Mouse (Mus musculus): ENCODE results near the gene Adamts15. TPM values are rescaled to one million over a fixed set of nuclear protein-coding genes. Genes with fewer than 3 reads are reported as not detected.

Gene Adamts15
- 1 to 10 TPM; 8.6 to 9.6 TPM for total RNA-seq (2021)

DNA sequence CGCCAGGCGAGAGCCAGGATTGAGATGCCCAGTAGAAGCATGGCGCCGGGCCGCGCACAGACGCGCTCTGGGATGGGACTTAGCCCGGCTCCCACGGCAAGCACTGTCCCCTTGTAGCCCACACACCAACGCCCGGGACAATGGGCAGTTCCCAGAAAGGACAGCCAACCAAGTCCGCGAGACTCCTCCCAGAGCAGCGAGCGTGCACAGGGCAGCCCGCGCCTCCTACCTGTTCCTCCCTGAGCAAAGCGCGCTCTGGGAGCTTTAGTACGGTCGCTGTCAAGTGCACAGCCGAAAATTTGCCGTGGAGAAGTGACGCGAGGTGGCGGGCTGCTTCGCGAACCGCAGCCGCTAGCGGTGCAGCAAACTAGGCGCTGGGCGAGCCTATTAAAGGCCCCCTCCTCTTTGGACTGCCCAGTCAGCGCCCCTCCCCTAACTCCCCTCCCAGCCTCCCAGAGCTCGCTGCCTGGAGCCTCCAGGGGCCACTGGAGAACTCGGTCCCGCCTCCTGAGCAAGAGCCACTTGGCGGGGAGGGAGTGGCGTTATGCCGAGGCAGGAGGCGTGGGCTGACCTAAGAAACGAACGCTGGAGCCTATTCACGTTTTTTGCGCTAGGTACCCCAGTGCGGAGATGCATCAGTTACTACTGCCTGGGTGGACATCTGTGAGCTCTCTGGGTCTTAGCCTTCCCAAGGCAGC, at the start of gene Adamts15:
Adamts15 (minus strand) TSS at position 256 of the 698 bp plus-strand sequence.
- DNase-seq, result peak; percentile 56
- intact Hi-C loops (cut with DNase I), result no loop called here

DNA sequence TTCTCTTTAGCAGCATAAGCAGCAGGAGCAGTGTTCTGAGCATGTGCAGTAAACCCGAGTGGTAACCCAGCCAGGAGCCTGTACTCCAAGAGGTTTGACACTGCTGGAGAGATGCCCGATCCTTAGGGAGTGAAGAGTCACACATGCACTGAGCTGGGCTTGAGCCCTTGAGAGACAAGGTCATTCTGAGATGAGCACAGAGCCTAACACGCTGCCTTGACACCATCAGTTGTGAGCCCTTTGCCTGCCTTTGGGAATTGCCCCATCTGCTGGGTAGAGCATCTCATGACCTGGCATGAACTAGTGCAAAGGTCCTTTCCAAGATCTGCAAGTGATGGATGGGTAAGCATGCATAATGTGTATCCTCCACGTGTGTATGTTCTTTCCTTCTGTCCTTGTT, 49.7 kb upstream of the Adamts15 start:
- intact Hi-C loops (cut with DNase I), result no loop called here
- DNase-seq, result no peak

DNA sequence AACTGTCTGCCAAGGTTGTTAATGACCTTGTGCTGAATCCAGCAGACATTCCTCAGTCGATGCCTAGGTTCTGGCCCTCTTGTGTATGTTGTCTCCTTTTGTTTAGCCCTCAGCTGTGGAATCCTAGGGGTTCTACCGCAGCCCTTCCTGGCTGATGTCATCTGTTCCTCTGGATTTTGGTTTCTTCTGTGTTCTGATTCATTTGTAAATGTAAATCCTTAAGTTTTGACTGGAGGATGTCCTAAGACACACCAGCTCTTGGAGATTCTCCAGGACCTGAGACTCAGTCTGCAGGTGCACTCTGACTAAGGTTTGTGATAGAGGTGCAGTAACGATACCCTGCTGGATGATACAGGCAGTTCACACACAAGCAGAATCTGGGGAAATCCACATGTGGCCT, 47.7 kb upstream of the Adamts15 start:
- intact Hi-C loops (cut with DNase I), result no loop called here
- no peak for DNase-seq

DNA sequence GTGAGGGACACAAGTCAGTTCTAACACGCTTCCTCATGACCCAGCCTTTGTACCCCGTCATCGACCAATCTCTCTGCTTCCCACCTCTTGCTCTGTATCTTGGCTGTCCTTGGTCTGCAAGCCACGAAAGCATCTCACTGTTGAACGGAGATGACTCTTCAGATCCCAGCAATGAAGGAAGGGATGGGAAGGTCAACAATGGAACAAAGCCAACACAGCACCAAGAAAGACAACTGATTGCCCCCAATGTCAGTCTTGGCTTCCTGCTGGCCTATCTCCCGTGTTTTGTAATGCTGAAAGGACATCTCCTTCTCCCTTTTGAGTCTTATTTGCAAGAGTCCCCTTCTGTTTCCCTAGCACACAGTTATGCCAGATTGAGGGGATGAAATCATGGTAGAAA, 45.9 kb upstream of the Adamts15 start:
- intact Hi-C loops (cut with DNase I), result no loop called here
- no peak for DNase-seq

DNA sequence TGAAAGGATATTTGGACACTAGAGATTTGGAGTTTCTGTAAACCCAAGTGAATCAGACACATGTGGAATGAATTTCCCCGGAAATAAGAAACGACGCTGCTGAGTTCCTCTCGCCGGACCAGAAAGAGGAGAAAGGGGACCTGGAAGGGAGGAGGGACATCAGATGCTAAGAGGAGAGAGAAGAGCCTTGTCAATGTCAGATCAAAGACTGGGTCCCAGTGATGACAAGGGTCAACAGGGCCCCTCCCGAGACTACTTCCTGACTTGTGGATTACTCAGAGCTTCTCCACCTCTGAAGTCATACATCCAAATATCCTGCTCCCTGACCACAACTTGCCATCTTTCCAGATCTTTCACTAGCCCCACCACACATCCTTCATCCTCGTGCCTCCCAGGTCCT, 44.6 kb upstream of the Adamts15 start:
- intact Hi-C loops (cut with DNase I), result no loop called here
- no peak for DNase-seq

DNA sequence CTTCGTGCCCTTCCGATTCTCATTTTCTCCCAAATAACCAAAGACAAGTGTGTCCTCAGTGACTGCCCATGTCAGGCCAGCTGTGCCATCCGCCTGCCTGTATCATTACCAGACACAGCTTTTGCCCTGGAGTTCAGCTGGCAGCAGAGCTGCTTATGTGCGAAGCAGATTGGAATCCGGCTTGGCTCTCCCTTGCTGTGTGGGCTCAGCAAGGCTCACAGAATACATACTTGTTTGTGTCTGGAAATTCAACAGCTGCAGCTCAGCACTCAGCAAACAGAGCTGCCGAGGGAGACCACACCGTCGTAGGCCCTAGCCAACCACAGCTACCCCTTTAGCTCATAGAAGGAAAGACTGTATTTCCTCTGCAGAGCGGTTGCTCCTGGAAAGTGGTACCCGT, 42.4 kb upstream of the Adamts15 start:
- intact Hi-C loops (cut with DNase I), result no loop called here
- DNase-seq, result no peak

DNA sequence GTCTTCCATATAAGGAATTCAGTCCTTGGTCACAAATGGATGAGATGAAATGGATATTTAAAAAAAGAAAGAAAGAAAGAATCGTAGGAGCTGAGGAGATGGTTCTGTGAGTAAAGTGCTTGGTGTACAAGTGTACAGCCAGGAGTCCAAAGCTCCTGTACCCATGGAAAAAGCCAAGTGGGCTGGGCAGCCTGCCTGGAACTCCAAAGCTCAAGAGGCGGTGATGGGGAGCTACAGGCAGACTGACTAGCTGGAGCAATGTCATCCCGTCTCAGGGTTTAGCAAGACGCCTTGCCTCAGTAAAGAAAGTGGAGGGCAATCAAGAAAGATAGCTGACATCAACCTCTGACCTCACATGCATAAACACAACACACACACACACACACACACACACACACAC, 41.5 kb upstream of the Adamts15 start:
- DNase-seq, result no peak
- intact Hi-C loops (cut with DNase I), result no loop called here

DNA sequence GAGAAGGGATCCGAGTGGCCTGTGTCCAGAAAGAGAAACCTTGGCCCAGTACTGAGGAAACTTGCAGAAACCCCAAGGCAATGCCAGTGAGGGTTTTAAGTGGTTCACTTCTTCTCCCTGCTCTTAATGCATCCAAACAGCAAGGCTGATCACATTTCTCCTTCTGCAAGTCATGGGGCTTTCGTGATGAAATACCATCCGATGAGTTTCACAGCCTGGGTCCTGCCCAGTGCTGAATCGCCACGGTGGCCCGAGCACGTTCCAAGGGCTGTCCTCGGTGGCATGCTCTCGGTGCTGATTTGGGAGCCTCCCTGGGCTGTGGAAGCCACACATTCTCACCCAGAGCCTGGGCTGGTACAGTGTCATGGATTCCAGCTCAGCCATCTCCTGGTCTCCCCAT, 33.0 kb upstream of the Adamts15 start:
- DNase-seq, result no peak
- intact Hi-C loops (cut with DNase I), result no loop called here

DNA sequence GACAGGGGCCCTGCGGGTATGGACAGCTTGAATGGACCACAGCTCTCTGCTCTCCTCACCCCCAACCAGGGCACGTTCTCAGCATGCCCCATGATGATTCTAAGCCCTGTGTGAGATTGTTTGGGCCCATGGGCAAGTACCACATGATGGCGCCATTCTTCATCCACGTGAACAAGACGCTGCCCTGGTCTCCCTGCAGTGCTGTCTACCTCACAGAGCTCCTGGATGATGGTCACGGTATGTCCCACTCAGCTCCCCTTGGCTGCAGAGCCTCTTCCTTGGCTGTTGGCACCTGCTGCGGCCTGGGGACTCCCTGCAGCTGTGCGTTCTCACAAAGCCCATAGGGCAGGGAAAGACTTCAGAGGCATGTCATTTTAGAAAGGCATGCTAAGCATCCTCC, 31.0 kb upstream of the Adamts15 start:
- DNase-seq, result no peak
- intact Hi-C loops (cut with DNase I), result no loop called here

DNA sequence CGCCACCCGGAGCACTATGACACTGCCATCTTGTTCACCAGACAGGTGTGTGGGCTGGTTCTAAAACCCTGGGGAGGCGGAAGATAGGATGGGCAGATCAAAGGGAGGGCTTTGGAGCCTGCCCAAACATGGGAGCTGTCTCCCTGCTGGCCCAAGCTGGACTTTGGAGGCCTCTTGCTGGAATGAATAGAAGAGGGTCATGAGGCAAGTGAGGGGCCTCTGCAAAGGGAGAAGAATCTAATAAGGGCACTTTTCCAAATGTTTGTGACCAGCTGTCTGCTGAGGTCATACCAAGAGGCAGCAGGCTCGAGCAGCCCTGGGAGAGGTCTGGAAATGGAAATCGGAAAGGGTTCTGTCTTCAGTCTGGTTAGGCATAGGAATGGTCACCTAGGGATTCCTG, 29.2 kb upstream of the Adamts15 start:
- intact Hi-C loops (cut with DNase I), result no loop called here
- no peak for DNase-seq

DNA sequence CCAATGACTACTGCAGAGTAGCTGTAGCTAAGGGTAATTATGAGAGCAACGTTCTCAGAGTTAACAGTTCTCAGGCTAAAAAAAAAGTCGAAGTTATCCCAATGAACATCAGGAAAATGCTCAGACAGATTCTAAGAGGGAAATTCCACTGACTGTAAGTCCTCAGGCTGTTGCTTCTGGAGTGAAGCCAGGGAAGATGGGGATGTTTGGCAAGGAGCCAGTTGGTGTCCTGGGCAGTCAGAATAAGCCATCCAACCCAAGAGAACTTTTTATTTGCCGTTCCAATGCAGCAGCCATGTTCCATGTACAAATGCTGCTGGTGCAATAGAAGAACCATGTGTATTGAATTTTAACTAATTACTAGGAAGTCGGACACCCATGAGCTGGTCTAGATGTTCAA, 28.3 kb upstream of the Adamts15 start:
- peak; percentile 72 for DNase-seq
- intact Hi-C loops (cut with DNase I), result no loop called here

DNA sequence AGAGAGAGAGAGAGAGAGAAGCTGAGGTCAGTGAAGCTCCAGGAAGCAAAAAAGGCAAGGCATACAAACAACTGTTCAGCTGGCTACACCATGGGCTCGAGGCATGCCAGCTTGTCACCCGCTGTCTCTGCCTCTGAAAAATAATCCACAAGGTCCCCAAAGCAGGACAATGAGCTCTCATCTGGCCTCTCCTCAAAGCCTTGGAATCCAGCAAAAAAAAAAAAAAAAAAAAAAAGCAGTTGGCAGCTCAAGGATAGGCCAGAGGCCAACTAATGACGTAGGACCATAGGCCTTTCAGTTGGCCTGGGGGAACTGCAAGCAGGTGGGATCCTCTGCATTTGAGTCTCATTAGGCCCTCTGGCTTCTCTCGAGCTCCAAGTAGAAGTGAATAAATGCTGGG, 27.7 kb upstream of the Adamts15 start:
- DNase-seq, result peak; percentile 29
- intact Hi-C loops (cut with DNase I), result loop anchor here (10.0 kb wide), 2 partner anchors 85 to 505 kb away; partner anchors contain the start of gene Zbtb44

DNA sequence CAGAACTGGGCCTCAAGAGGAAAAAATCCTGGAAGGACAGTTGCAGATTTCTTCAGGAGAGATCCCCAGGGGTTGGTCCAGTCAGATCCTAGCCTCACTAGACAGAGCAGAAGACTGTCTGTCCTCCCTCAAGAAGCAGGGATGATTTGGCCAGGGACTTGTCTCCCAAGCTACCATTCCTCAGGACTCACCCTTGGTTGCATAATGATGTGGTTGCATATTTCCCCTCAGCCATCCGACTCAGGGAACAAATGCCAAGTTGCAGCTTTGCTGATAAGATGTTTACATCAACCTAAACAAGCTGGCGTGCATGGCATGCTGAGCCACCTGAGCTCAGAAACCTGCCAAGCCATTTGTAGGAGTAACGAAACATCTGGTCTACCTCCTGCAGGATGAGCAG, 27.2 kb upstream of the Adamts15 start:
- DNase-seq, result no peak
- intact Hi-C loops (cut with DNase I), result loop anchor here (10.0 kb wide), 2 partner anchors 85 to 505 kb away; partner anchors contain the start of gene Zbtb44

DNA sequence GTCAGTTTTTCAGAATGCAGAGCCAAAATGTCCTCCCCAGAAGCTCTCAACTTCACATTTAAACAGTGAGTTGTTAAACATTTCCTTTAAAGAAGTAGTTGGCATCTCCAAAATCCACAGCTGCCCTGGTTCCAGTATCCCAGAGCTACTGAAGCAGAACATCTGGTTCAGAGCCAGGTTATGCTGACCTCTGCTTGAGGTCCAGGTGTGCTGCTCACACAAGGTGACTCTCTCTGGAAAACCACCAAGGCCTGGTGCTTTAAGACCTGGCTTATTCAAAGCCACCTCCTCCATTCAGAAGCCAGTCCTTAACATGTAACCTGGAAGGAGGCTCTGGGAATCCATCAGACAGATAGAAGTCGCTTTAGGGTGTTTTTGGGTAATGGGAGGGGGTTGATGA, 23.0 kb upstream of the Adamts15 start:
- DNase-seq, result no peak
- intact Hi-C loops (cut with DNase I), result loop anchor here (10.0 kb wide), 2 partner anchors 90 to 500 kb away; partner anchors contain the start of gene Zbtb44

DNA sequence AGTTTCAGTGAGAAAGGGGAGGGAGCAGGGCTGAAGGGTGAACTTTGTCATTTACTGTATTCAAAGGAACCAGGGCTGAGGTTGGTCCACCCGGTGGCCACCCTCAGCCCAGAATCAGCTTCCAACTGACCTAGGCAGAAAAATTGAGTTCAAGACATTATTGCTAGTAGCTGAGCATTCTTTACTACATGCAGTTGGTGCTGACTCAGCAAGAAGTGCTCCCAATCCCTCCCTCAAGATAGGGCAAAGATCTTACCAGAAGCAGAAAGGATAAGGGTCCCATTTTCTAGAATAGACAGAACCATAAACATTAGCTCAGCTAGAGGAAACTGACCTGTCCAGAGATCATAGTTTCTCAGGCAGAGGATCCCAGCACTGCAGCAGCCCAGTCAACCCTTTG, 22.0 kb upstream of the Adamts15 start:
- no peak for DNase-seq
- intact Hi-C loops (cut with DNase I), result loop anchor here (10.0 kb wide), 2 partner anchors 91 to 499 kb away; partner anchors contain the start of gene Zbtb44

DNA sequence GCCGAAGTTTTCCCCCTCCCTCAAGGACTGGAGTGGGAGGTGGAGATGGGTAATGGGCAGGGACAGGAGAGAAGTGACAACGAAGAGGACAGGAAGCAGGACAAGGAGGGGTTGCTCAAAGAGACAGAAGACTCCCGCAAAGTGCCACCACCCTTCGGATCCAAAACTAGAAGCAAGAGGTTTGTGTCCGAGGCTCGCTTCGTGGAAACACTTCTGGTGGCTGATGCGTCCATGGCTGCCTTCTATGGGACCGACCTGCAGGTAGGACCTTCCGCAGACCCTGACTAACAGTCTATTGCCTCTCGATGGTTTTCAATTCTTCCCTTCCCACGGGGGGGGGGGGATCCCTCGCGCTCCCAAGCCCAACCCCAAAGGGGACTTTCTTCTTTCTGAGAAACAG, 21.1 kb upstream of the Adamts15 start:
- DNase-seq, result no peak
- intact Hi-C loops (cut with DNase I), result loop anchor here (2.0 to 10.0 kb wide), 3 partner anchors 91 to 499 kb away; partner anchors contain the start of gene Zbtb44

DNA sequence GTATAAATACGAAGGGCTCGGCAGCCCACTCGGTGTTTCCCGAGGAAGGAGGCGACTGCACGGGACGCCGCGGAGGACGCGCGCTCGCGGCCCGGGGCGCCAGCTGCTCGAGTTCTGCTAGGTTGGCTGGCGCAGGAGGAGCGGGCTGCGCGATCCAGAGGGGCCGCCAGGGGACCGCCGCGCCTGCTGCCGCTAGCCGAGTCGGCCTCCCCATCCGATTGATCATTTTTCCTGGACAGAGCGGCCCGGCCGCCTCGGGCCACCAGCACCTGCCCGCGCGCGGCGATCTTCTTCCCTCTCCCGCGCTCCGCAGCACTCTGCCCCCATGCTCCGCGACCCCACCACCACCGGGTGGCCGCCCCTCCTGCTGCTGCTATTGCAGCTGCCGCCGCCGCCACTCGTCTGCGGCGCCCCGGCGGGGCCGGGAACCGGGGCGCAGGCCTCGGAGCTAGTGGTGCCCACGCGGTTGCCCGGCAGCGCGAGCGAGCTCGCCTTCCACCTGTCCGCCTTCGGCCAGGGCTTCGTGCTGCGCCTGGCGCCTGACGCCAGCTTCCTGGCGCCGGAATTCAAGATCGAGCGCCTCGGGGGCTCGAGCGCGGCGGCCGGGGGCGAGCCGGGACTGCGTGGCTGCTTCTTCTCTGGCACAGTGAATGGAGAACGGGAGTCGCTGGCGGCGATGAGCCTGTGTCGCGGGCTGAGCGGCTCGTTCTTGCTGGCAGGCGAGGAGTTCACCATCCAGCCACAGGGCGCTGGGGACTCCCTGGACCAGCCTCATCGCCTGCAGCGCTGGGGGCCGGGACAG, 20.5 kb upstream of the Adamts15 start, which contains the start of gene Adamts8:
Adamts8 (plus strand) TSS at position 51 of the 802 bp plus-strand sequence.
- intact Hi-C loops (cut with DNase I), result loop anchor here (2.0 to 10.0 kb wide), 3 partner anchors 92 to 498 kb away; partner anchors contain the start of gene Zbtb44
- peak; percentile 55 for DNase-seq

DNA sequence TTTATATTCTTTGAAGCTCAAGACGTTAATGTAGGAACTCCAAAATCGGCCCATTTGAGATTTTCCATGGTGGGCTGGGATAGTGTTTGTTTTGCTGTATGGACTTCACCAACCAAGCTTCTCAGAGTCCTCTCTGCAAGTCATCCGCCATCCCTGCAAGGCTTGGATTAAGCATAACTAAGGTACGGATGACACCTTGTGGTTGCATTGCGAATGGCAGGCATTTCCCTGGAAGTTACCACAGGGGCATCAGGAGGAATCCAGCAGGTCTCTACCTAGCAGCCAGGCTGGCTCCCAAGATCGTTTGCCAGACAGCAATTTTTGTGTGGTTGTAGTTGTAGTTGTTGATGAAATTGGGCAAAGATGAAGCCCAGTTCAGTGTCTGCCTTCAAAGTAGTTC, 18.1 kb upstream of the Adamts15 start:
- DNase-seq, result peak; percentile 90
- intact Hi-C loops (cut with DNase I), result loop anchor here (10.0 kb wide), 2 partner anchors 94 to 496 kb away; partner anchors contain the start of gene Zbtb44

DNA sequence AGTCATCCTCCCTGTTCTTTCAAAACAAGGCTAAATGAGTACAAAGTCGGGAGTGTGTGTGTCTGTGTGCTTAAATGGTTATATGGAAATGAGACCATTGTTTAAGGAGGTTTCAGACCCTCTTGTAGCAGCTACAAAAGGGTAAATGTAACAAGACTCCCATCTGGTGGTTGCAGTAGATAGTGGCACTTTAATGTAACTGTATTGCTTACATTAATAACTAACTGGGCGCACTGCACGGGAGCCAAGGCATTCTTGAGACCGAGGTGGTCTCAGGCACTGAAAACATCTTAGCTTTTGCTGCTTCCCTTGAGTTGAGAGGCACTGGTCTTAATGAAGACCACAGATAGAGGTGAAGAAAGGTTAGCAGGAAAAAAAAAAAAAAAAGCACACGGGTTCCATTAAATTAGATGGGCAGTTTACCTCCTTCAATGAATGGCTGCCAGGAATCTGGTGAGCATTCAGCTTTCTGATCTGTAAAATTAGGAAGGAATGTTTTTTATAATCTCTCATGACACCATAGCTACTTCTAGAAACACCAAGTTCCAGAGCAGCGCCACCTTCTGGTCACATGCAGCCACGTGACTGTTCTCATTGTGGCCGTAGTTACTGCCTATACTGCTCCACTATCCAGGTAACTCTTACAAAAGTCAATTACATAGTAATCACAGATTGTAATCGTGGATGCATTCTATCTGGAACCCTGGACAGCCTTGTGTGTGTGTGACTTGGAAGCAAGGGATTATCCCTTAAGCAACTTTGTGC, 14.6 kb upstream of the Adamts15 start:
- intact Hi-C loops (cut with DNase I), result loop anchor here (2.0 to 10.0 kb wide), 2 partner anchors 372 to 456 kb away; no protein-coding TSS in a partner anchor
- peak; percentile 75 for DNase-seq

DNA sequence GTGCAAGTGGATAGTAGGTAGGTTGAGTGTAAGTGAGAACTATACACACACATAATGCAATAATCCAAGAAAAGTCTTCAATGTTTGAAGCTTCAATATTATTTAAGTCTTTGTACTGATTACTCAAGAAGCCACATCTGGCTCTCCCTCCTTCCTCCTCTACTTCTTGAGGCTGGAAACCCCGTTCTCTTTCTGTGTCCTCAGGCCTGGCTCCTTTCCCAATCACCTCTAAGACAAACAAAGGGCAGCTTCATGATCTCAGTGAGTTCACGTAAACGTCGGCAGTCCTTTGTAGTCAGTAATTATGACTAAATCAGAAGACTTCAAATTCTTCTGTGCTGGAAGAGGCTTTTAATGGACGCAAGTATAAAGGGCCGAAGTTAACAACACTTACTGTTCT, 12.6 kb upstream of the Adamts15 start:
- intact Hi-C loops (cut with DNase I), result loop anchor here (10.0 kb wide), 1 partner anchor 370 kb away; no protein-coding TSS in a partner anchor
- DNase-seq, result no peak

DNA sequence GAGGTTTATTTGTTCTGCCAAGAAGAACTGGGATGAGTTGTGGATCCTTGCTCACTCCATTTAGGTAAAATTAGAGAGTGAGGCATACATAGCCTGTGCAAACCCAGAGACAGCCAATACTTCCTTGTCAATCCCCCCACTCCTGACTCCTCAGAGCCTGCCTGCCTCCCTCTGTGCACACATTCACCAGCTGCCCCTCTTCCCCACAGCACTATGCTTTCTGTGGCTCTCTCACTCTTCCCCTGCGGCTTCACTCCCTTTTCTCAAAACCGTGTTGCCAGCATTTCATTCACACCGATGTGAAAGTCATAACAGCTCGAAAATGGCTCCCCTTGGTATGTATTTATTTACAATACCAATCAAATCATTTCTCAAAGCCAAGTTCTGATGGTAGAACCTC, 10.1 kb upstream of the Adamts15 start:
- no peak for DNase-seq
- intact Hi-C loops (cut with DNase I), result loop anchor here (10.0 kb wide), 1 partner anchor 368 kb away; no protein-coding TSS in a partner anchor

Data from left cerebral cortex, postnatal 4 days (tissue).